Mouse (Mus musculus) embryonic facial prominence, embryonic 11.5 days (tissue): ENCODE data around the gene Psmc2. TPM values are rescaled to one million over a fixed set of nuclear protein-coding genes. Genes with fewer than 3 reads are reported as not detected.
A peak's percentile ranks its signal among the peaks of the same experiment; 100 is the strongest.

Experiments
- ATAC-seq: fragments of 200-750 bp; cut with Nextera tagmentation; replicated peaks from 2 replicates; pipeline ENCODE4 v1.8.0; 2017; ENCODE audit warnings: low read depth; ENCODE audit not compliant: insufficient number of reproducible peaks, low FRiP score, low TSS enrichment
- DNase-seq: peaks from one replicate; pipeline ENCODE4 v3.0.0-alpha.2; 2015; ENCODE audit warnings: low spot score
- H3K27ac ChIP-seq: fragments of 300-500 bp; sonication (generic); replicated peaks from 2 replicates; pipeline ENCODE4 v1.5.1; 2014; ENCODE audit warnings: mild to moderate bottlenecking, low read depth, low read length, control low read depth
- H3K27me3 ChIP-seq: fragments of 300-500 bp; sonication (generic); 2 replicates; pipeline ENCODE4 v1.6.1; 2014; ENCODE audit warnings: mild to moderate bottlenecking, low read length, moderate library complexity, mixed read lengths; ENCODE audit not compliant: control insufficient read depth, insufficient read depth
- H3K36me3 ChIP-seq: fragments of 300-500 bp; sonication (generic); replicated peaks from 2 replicates; pipeline ENCODE4 v1.6.1; 2014; ENCODE audit warnings: low read depth, mild to moderate bottlenecking, low read length, moderate library complexity, mixed read lengths; ENCODE audit not compliant: control insufficient read depth, insufficient read depth
- H3K4me1 ChIP-seq: fragments of 300-500 bp; sonication (generic); 2 replicates; pipeline ENCODE4 v1.6.1; 2014; ENCODE audit warnings: low read length, mixed read lengths; ENCODE audit not compliant: control insufficient read depth, insufficient read depth
- H3K4me2 ChIP-seq: fragments of 300-500 bp; sonication (generic); 2 replicates; pipeline ENCODE4 v1.6.1; 2014; ENCODE audit warnings: low read depth, mild to moderate bottlenecking, control low read depth, low read length, moderate library complexity
- H3K4me3 ChIP-seq: fragments of 300-500 bp; sonication (generic); 2 replicates; pipeline ENCODE4 v1.5.1; 2014; ENCODE audit warnings: low read depth, low read length, control low read depth
- H3K9ac ChIP-seq: fragments of 300-500 bp; sonication (generic); replicated peaks from 2 replicates; pipeline ENCODE4 v1.6.1; 2014; ENCODE audit warnings: mild to moderate bottlenecking, control low read depth, low read length
- H3K9me3 ChIP-seq: fragments of 300-500 bp; sonication (generic); replicated peaks from 2 replicates; pipeline ENCODE4 v1.6.1; 2016; ENCODE audit warnings: mild to moderate bottlenecking, low read length, inconsistent platforms, mixed read lengths; ENCODE audit not compliant: control insufficient read depth
- WGBS: fragments of 180-500 bp; shearing (Covaris S2); extraction: QIAGEN DNeasy Blood & Tissue Kit; methylation state at CpG from one replicate; pipeline ENCODE4 v1.1.7; 2014; 5-methylcytosine and 5-hydroxymethylcytosine counted together
- polyA plus RNA-seq: library from polyadenylated mRNA; unstranded; fragments of >200 nt; fragmentation: Nextera tagmentation; extraction: Ambion mirVana; gene quantifications from 2 replicates; pipeline ENCODE4 v1.2.1, GENCODE M21; 2014

Gene Psmc2
- polyA plus RNA-seq, 1 experiment from 2014 or later = 265 TPM

DNA sequence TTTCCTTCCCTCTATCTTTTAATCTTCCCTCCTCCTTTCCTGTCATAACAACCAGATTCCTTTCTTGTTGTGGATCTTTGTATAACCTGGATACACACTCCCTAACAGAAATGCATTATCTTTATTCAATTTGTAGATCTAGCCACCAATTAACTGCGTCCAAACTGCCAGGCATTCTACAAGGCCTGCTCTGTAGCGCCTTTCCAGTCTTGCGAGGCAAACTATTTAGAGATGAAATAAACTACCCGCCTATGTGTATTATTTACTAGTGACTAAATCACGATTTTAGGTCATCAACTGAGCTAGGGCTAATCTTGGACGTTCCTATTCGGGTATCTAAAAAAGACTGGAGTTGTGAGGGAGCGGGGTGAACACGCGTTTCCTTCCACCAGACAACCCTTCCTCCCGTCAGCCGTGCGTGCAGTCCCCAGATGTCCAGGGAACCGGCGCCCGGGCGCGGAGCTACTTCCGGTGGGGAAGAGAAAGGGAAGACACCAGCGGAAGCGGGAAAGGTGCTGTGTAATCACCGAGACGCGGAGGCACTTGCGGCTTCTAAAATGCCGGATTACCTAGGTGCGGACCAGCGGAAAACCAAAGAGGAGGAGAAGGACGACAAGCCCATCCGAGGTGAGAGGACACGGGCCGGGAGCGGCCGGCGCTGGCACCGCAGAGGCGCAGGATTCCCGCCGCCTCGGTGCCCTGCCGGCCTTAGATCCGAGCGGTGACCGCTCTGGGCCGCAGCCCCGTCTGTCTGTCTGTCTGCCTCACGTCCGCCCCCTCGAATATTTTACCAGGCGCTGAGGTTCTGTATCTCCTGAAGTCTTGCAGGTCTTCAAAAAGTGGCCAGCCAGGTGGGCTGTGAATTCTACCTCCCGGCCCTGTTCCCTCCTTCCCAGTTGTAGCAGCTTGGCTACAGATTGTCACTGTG, 1.4 kb downstream of the Psmc2 start:
- Histone ChIP-seq H3K4me3 (peak overlapping the region; percentile 94), H3K27me3 (no peaks in the 10 kb centered on the region), H3K4me1 (no peaks in the 10 kb centered on the region), H3K27ac (0 out of 2 replicates have a peak overlapping the region, but pooled peaks have one; percentile 47), H3K9me3 (no peaks in the 10 kb centered on the region), H3K9ac (peak overlapping the region; percentile 92), H3K36me3 (peaks cover 2% of the 10 kb centered on the region; the same call in 1 of the 2 replicates), H3K4me2 (peak overlapping the region; percentile 56)
- DNase-seq (peak; percentile 94), ATAC-seq (peak; percentile 69; the same call in 1 of the 2 replicates)
- WGBS = 2% methylated on average over 51 of the region's 51 CpGs

DNA sequence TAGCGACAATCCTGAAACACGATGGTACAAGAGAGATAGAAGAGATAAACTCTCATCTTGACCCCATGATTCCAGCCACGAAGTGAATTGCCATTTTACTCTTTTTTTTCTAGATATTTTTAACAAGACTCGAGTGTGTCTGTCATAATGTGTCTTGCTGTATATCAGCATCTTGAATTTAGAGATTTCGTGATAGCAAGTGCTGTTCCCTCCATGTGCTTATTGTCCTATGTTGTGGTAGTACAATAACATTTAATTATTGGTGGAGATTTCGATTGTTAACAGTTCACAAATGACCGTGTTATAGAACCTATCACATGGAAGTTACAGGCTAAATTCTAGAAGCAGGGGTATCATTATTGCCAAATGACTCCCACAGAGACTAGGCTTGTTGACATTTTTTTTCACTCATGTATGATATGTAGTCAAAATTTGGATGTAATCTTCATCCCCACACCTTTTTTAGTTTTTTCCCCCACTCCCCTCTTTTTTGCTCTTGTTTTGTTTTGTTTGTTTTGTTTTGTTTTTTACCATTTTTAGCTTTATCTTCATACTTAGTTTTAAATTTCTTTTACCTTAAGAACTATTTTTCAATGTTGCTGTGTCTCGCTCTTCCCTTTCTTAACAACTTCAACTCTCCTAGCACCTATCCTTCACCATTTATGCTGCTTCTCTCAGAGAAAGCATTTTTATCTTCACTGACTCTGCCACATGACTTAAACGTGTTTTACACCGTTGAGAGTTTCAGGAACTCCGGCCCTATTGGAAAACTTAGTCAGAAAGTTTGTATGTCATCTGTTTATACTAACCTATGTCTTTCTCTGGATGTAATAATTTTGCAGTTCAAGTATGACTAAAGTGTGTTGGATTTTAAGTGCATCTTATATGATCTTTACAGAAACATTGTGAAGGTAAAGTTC, 2.4 kb downstream of the Psmc2 start:
- DNase-seq = no peak
- WGBS = 38% methylated on average over 11 of the region's 11 CpGs

DNA sequence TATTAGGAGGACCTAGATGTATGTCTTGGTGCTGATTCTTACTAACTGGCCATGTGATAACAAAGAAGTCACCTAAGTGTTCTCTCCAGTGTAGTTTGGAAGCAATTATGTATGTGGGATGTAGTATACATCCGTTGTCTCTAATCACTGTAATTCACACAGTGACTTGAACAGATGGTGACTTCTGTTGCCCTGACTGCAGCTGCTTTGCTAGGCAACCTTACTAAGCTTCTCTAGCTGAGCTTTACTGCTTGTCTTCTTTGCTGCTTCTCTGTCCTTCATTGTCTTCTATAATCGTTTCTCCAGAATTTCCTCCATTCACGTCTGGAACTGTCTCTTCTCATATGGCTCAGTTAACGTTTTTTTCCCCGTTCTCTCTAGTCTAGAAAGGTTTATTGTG, 4.0 kb downstream of the Psmc2 start:
- DNase-seq (no peak), ATAC-seq (no peak)
- WGBS = 75% methylated on average over 5 of the region's 5 CpGs
- Histone ChIP-seq H3K27me3 (no peaks in the 10 kb centered on the region), H3K4me2 (no peak overlapping the region), H3K36me3 (no peaks in the 10 kb centered on the region), H3K4me1 (no peaks in the 10 kb centered on the region), H3K27ac (no peak overlapping the region), H3K9ac (no peak overlapping the region), H3K9me3 (no peaks in the 10 kb centered on the region), H3K4me3 (no peak overlapping the region)

More for the DNA sequence above, 2.4 kb downstream of the Psmc2 start:
- H3K36me3 ChIP-seq = no peaks in the 10 kb centered on the region; the same call in 1 of the 2 replicates
- no peaks in the 10 kb centered on the region for H3K4me1 ChIP-seq
- peak overlapping the region; percentile 56 for H3K4me2 ChIP-seq
- H3K4me3 ChIP-seq = peak overlapping the region; percentile 94
- no peaks in the 10 kb centered on the region for H3K27me3 ChIP-seq
- H3K9me3 ChIP-seq = no peaks in the 10 kb centered on the region
- no peak for ATAC-seq
- H3K9ac ChIP-seq = peak overlapping the region; percentile 92
- no peak overlapping the region for H3K27ac ChIP-seq

DNA sequence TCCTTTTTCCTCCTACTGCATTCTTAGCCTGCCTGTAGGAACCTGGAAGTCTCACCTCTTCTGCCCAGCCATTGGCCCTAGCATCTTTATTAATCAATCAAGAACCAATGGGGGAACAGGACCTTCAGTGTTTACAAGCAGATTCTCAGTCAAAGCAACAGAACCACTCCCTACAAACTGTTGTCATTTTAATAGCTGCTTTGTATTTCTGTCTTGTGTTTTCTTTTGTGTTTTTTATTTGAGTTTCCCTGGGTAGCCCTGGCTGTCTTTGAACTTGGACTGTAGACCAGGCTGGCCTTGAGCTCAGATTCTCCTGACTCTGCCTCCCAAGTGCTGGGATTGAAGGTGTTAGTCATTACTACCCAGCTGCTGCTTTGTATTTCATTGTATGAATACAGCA, 7.1 kb downstream of the Psmc2 start:
- no peaks in the 10 kb centered on the region for H3K27me3 ChIP-seq
- H3K4me3 ChIP-seq = no peak overlapping the region
- no peak overlapping the region for H3K9ac ChIP-seq
- ATAC-seq = no peak
- no peak overlapping the region for H3K4me2 ChIP-seq
- DNase-seq = no peak
- H3K27ac ChIP-seq = no peak overlapping the region
- no peaks in the 10 kb centered on the region for H3K9me3 ChIP-seq
- peaks cover 4% of the 10 kb centered on the region for H3K36me3 ChIP-seq
- no peaks in the 10 kb centered on the region for H3K4me1 ChIP-seq

DNA sequence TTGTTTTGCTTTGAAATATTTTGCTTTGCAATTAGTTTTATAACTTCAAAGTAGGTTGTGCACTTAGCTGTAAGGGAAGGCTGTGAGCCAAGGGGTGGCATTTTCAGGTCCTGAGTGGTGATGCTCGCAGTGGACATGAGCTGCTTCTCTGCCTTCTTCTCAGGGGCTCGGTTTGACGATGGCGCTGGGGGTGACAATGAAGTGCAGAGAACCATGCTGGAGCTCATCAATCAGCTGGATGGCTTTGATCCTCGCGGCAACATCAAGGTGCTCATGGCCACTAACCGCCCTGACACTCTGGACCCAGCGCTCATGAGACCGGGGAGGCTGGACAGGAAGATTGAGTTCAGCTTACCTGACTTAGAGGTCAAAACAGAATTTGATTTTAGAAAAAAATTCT, 17.8 kb downstream of the Psmc2 start:
- Histone ChIP-seq H3K9ac (no peak overlapping the region), H3K4me1 (no peaks in the 10 kb centered on the region), H3K27me3 (no peaks in the 10 kb centered on the region), H3K9me3 (no peaks in the 10 kb centered on the region), H3K27ac (no peak overlapping the region), H3K4me2 (no peak overlapping the region), H3K4me3 (no peak overlapping the region), H3K36me3 (no peaks in the 10 kb centered on the region; the same call in none of the 2 replicates)
- no peak for DNase-seq
- WGBS = 95% methylated on average over 9 of the region's 9 CpGs
- no peak for ATAC-seq

DNA sequence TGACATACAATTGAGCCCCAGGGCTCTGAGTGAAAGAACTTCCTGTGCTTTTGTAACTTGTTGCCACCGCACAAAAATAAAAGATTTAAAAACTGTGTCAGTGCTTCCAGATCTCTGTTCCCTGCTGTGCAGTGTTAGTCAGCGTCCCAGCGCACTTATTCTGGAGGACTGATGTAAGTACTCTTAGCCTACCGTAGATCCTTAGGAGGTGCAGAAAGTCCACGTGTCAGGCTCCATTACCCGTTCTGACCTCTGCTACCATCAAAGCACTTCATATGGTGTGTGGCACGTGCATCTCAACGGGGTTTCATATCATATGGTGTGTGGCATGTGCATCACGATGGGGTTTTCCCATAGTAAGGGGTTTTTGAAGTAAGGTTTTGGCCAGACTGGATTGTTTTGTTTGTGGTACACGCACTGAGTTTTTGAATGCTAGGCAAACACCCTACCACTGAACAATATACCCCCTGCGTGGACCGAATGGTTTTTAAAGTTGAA, 18.7 kb downstream of the Psmc2 start:
- Histone ChIP-seq H3K4me3 (no peak overlapping the region), H3K36me3 (no peaks in the 10 kb centered on the region; the same call in none of the 2 replicates), H3K27me3 (no peaks in the 10 kb centered on the region), H3K9me3 (no peaks in the 10 kb centered on the region), H3K4me1 (no peaks in the 10 kb centered on the region), H3K4me2 (no peak overlapping the region), H3K27ac (no peak overlapping the region), H3K9ac (no peak overlapping the region)
- WGBS = 91% methylated on average over 12 of the region's 12 CpGs
- no peak for ATAC-seq
- no peak for DNase-seq

DNA sequence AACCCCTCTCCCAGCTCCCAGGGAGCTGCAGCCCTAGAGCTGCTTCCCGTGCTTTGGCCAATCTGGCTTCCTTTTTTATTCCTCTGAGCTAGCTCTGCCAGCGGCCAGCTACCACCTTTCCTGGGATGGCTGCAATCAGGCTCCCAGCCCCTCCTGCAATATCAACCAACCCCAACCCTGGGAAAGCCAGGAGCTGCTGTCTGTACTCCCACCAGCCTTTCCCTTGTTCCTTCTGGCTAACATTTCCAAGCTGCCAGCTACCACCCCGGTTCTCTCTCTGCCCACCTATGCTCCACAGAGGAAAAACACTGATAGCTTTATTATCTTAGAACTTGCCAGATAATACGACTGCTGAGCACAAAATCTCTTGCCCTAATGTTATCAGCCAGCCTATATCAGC, 19.8 kb downstream of the Psmc2 start:
- Histone ChIP-seq H3K4me2 (no peak overlapping the region), H3K9me3 (no peaks in the 10 kb centered on the region), H3K4me1 (no peaks in the 10 kb centered on the region), H3K27ac (no peak overlapping the region), H3K27me3 (no peaks in the 10 kb centered on the region), H3K36me3 (no peaks in the 10 kb centered on the region; the same call in none of the 2 replicates), H3K4me3 (no peak overlapping the region), H3K9ac (no peak overlapping the region)
- WGBS = 86% methylated on average over 4 of the region's 4 CpGs
- no peak for ATAC-seq
- DNase-seq = no peak
